Mouse (Mus musculus) midbrain, embryonic 15.5 days (tissue): ENCODE data around the gene Adrm1. TPM values are rescaled to one million over a fixed set of nuclear protein-coding genes. Genes with fewer than 3 reads are reported as not detected.

Source experiments
- ATAC-seq: fragments of 200-750 bp; cut with Nextera tagmentation; replicated peaks from 2 replicates; pipeline ENCODE4 v1.8.0; 2017; ENCODE audit warnings: moderate TSS enrichment
- H3K27ac ChIP-seq: fragments of 300-500 bp; sonication (generic); 2 replicates; pipeline ENCODE4 v1.5.1; 2015; ENCODE audit warnings: mild to moderate bottlenecking, inconsistent platforms
- H3K27me3 ChIP-seq: fragments of 300-500 bp; sonication (generic); replicated peaks from 2 replicates; pipeline ENCODE4 v1.6.1; 2015; ENCODE audit warnings: inconsistent platforms
- H3K36me3 ChIP-seq: fragments of 300-500 bp; sonication (generic); replicated peaks from 2 replicates; pipeline ENCODE4 v1.6.1; 2015; ENCODE audit warnings: inconsistent platforms
- H3K4me1 ChIP-seq: fragments of 300-500 bp; sonication (generic); 2 replicates; pipeline ENCODE4 v1.6.1; 2015; ENCODE audit warnings: inconsistent platforms
- H3K4me2 ChIP-seq: fragments of 300-500 bp; sonication (generic); 2 replicates; pipeline ENCODE4 v1.6.1; 2015; ENCODE audit warnings: inconsistent platforms, mild to moderate bottlenecking, moderate library complexity
- H3K4me3 ChIP-seq: fragments of 300-500 bp; sonication (generic); 2 replicates; pipeline ENCODE4 v1.5.1; 2015; ENCODE audit warnings: mild to moderate bottlenecking, inconsistent platforms
- H3K9ac ChIP-seq: fragments of 300-500 bp; sonication (generic); 2 replicates; pipeline ENCODE4 v1.6.1; 2015; ENCODE audit warnings: mild to moderate bottlenecking, inconsistent platforms
- H3K9me3 ChIP-seq: fragments of 300-500 bp; sonication (generic); 2 replicates; pipeline ENCODE4 v1.6.1; 2016; ENCODE audit warnings: inconsistent platforms
- WGBS: fragments of 180-500 bp; shearing (Covaris S2); methylation state at CpG from one replicate; pipeline ENCODE4 v1.1.7; 2015; ENCODE audit warnings: mixed read lengths; 5-methylcytosine and 5-hydroxymethylcytosine counted together
- polyA plus RNA-seq: library from polyadenylated mRNA; unstranded; fragments of >200 nt; fragmentation: Nextera tagmentation; extraction: Ambion mirVana; gene quantifications from 2 replicates; pipeline ENCODE4 v1.2.1, GENCODE M21; 2015

Adrm1 gene
- polyA plus RNA-seq, 1 experiment from 2014 or later, result 213 TPM

- H3K27me3 ChIP-seq, result no peaks in the 10 kb centered on the region
- no peaks in the 10 kb centered on the region for H3K36me3 ChIP-seq
- no peak overlapping the region for H3K9ac ChIP-seq
- no peak overlapping the region for H3K27ac ChIP-seq
- peaks cover 11% of the 10 kb centered on the region for H3K4me1 ChIP-seq
- ATAC-seq, result no peak
- no peaks in the 10 kb centered on the region for H3K9me3 ChIP-seq
- no peak overlapping the region for H3K4me2 ChIP-seq
- 82% methylated on average over 1 of the region's 1 CpGs for WGBS
- H3K4me3 ChIP-seq, result no peak overlapping the region
Observed at GRCm38 (mm10) chr2:180208976-180209375, 37.7 kb downstream of the Adrm1 start.

GRCm38 (mm10) chr2:180212255-180212654 is 41.0 kb downstream of the Adrm1 start:
- WGBS, result 86% methylated on average over 3 of the region's 3 CpGs
- Histone ChIP-seq H3K4me3 (no peak overlapping the region), H3K9ac (no peak overlapping the region), H3K27ac (no peak overlapping the region), H3K36me3 (no peaks in the 10 kb centered on the region), H3K4me1 (no peaks in the 10 kb centered on the region), H3K9me3 (no peaks in the 10 kb centered on the region), H3K27me3 (no peaks in the 10 kb centered on the region), H3K4me2 (no peak overlapping the region)
- no peak for ATAC-seq

GRCm38 (mm10) chr2:180214352-180214978 is 43.2 kb downstream of the Adrm1 start:
- Histone ChIP-seq H3K4me2 (no peak overlapping the region), H3K27me3 (no peaks in the 10 kb centered on the region), H3K27ac (no peak overlapping the region), H3K4me1 (no peaks in the 10 kb centered on the region; the same call in 1 of the 2 replicates), H3K36me3 (no peaks in the 10 kb centered on the region), H3K9me3 (no peaks in the 10 kb centered on the region), H3K4me3 (no peak overlapping the region), H3K9ac (no peak overlapping the region)
- 80% methylated on average over 4 of the region's 4 CpGs for WGBS
- ATAC-seq, result no peak

- H3K27ac ChIP-seq, result no peak overlapping the region
- no peak for ATAC-seq
- no peaks in the 10 kb centered on the region for H3K36me3 ChIP-seq
- H3K9ac ChIP-seq, result no peak overlapping the region
- no peak overlapping the region for H3K4me3 ChIP-seq
- no peaks in the 10 kb centered on the region for H3K27me3 ChIP-seq
- 82% methylated on average over 8 of the region's 8 CpGs for WGBS
- H3K4me1 ChIP-seq, result no peaks in the 10 kb centered on the region; the same call in 1 of the 2 replicates
- no peak overlapping the region for H3K4me2 ChIP-seq
- no peaks in the 10 kb centered on the region for H3K9me3 ChIP-seq
Observed at GRCm38 (mm10) chr2:180215011-180215461, 43.8 kb downstream of the Adrm1 start.

- ATAC-seq, result no peak
- no peaks in the 10 kb centered on the region for H3K36me3 ChIP-seq
Observed at GRCm38 (mm10) chr2:180215951-180216350, 44.7 kb downstream of the Adrm1 start.

GRCm38 (mm10) chr2:180216921-180217320 is 45.6 kb downstream of the Adrm1 start:
- H3K9ac ChIP-seq, result no peak overlapping the region
- WGBS, result 71% methylated on average over 4 of the region's 5 CpGs
- no peak overlapping the region for H3K27ac ChIP-seq
- H3K4me2 ChIP-seq, result no peak overlapping the region
- ATAC-seq, result no peak
- H3K36me3 ChIP-seq, result no peaks in the 10 kb centered on the region
- H3K27me3 ChIP-seq, result no peaks in the 10 kb centered on the region
- H3K4me1 ChIP-seq, result no peaks in the 10 kb centered on the region; the same call in 1 of the 2 replicates
- H3K4me3 ChIP-seq, result no peak overlapping the region
- H3K9me3 ChIP-seq, result no peaks in the 10 kb centered on the region

More at GRCm38 (mm10) chr2:180215951-180216350, 44.7 kb downstream of the Adrm1 start:
- Histone ChIP-seq H3K9me3 (no peaks in the 10 kb centered on the region), H3K4me1 (no peaks in the 10 kb centered on the region; the same call in 1 of the 2 replicates), H3K4me2 (no peak overlapping the region), H3K4me3 (no peak overlapping the region), H3K27ac (no peak overlapping the region), H3K9ac (no peak overlapping the region), H3K27me3 (no peaks in the 10 kb centered on the region)
- 72% methylated on average over 6 of the region's 6 CpGs for WGBS

- Histone ChIP-seq H3K27ac (no peak overlapping the region), H3K9ac (no peak overlapping the region), H3K4me2 (no peak overlapping the region), H3K9me3 (no peaks in the 10 kb centered on the region), H3K27me3 (no peaks in the 10 kb centered on the region), H3K4me1 (peaks cover 4% of the 10 kb centered on the region; the same call in 1 of the 2 replicates), H3K36me3 (no peaks in the 10 kb centered on the region), H3K4me3 (no peak overlapping the region)
- no peak for ATAC-seq
- 87% methylated on average over 8 of the region's 8 CpGs for WGBS
Observed at GRCm38 (mm10) chr2:180217587-180217986, 46.3 kb downstream of the Adrm1 start.

GRCm38 (mm10) chr2:180218241-180218640 is 47.0 kb downstream of the Adrm1 start:
- Histone ChIP-seq H3K4me2 (no peak overlapping the region), H3K4me1 (peaks cover 4% of the 10 kb centered on the region; the same call in 1 of the 2 replicates), H3K36me3 (no peaks in the 10 kb centered on the region), H3K9ac (no peak overlapping the region), H3K9me3 (no peaks in the 10 kb centered on the region), H3K27me3 (peaks cover 4% of the 10 kb centered on the region), H3K4me3 (no peak overlapping the region), H3K27ac (no peak overlapping the region)
- 83% methylated on average over 3 of the region's 3 CpGs for WGBS
- no peak for ATAC-seq

- 25% methylated on average over 5 of the region's 5 CpGs for WGBS
- Histone ChIP-seq H3K4me2 (no peak overlapping the region), H3K27ac (no peak overlapping the region), H3K9me3 (no peaks in the 10 kb centered on the region), H3K4me3 (no peak overlapping the region), H3K4me1 (peaks cover 4% of the 10 kb centered on the region; the same call in 1 of the 2 replicates), H3K9ac (no peak overlapping the region), H3K36me3 (no peaks in the 10 kb centered on the region), H3K27me3 (peaks cover 8% of the 10 kb centered on the region)
- ATAC-seq, result no peak
Observed at GRCm38 (mm10) chr2:180218677-180219076, 47.4 kb downstream of the Adrm1 start.

GRCm38 (mm10) chr2:180219145-180219943 is 48.1 kb downstream of the Adrm1 start:
- H3K9ac ChIP-seq, result no peak overlapping the region
- no peak overlapping the region for H3K4me3 ChIP-seq
- peaks cover 4% of the 10 kb centered on the region; the same call in 1 of the 2 replicates for H3K4me1 ChIP-seq
- H3K4me2 ChIP-seq, result no peak overlapping the region
- no peak for ATAC-seq
- no peak overlapping the region for H3K27ac ChIP-seq
- no peaks in the 10 kb centered on the region for H3K36me3 ChIP-seq
- peaks cover 12% of the 10 kb centered on the region for H3K27me3 ChIP-seq
- H3K9me3 ChIP-seq, result no peaks in the 10 kb centered on the region
- 74% methylated on average over 15 of the region's 15 CpGs for WGBS

- Histone ChIP-seq H3K27me3 (peaks cover 20% of the 10 kb centered on the region), H3K36me3 (no peaks in the 10 kb centered on the region), H3K4me3 (no peak overlapping the region), H3K9ac (no peak overlapping the region), H3K4me2 (no peak overlapping the region), H3K9me3 (no peaks in the 10 kb centered on the region), H3K4me1 (peaks cover 8% of the 10 kb centered on the region; the same call in 1 of the 2 replicates), H3K27ac (no peak overlapping the region)
- no peak for ATAC-seq
- WGBS, result 83% methylated on average over 9 of the region's 9 CpGs
Observed at GRCm38 (mm10) chr2:180220165-180220564, 48.9 kb downstream of the Adrm1 start.

- ATAC-seq, result no peak
- Histone ChIP-seq H3K9ac (no peak overlapping the region), H3K4me1 (peaks cover 17% of the 10 kb centered on the region), H3K27me3 (peaks cover 29% of the 10 kb centered on the region), H3K4me3 (no peak overlapping the region), H3K9me3 (no peaks in the 10 kb centered on the region), H3K36me3 (no peaks in the 10 kb centered on the region), H3K27ac (no peak overlapping the region), H3K4me2 (no peak overlapping the region)
- 94% methylated on average over 9 of the region's 9 CpGs for WGBS
Observed at GRCm38 (mm10) chr2:180221051-180221450, 49.8 kb downstream of the Adrm1 start.
